Mouse (Mus musculus): ENCODE results near the gene Ccng1. TPM values are rescaled to one million over a fixed set of nuclear protein-coding genes. Genes with fewer than 3 reads are reported as not detected.
A peak's percentile ranks its signal among the peaks of the same experiment; 100 is the strongest.

The Ccng1 gene
- polyA plus RNA-seq, 1 experiment from 2014 or later, result 35.8 TPM

GRCm38 (mm10) chr11:40747716-40748115 is 7.4 kb downstream of the Ccng1 start:
- no peak overlapping the region for H3K27ac ChIP-seq (ENCODE audit: low read depth)
- H3K9me3 ChIP-seq (ENCODE audit: low read depth, low read length), result no peaks in the 10 kb centered on the region
- WGBS, result 54% methylated on average over 2 of the region's 2 CpGs
- H3K4me3 ChIP-seq (ENCODE audit: low read depth, low read length), result no peak overlapping the region
- no peaks in the 10 kb centered on the region for H3K4me1 ChIP-seq (ENCODE audit: insufficient read depth)
- no peak for DNase-seq
- H3K4me2 ChIP-seq, result no peak overlapping the region
- ATAC-seq (ENCODE audit: insufficient read depth), result no peak
- no peak overlapping the region for H3K9ac ChIP-seq
- peaks cover 17% of the 10 kb centered on the region for H3K36me3 ChIP-seq (ENCODE audit: insufficient read depth)
- TF ChIP-seq CTCF (IDR thresholded peaks at IDR 0.05; ENCODE audit: low read depth), result no peak
- H3K27me3 ChIP-seq (ENCODE audit: insufficient read depth, low read length), result no peaks in the 10 kb centered on the region

- DNase-seq (no peak), ATAC-seq (ENCODE audit: insufficient read depth) (no peak)
- Histone ChIP-seq H3K36me3 (ENCODE audit: insufficient read depth) (peaks cover 27% of the 10 kb centered on the region), H3K9me3 (ENCODE audit: low read depth, low read length) (no peaks in the 10 kb centered on the region), H3K27me3 (ENCODE audit: insufficient read depth, low read length) (no peaks in the 10 kb centered on the region), H3K27ac (ENCODE audit: low read depth) (no peak overlapping the region), H3K4me3 (ENCODE audit: low read depth, low read length) (no peak overlapping the region), H3K4me2 (no peak overlapping the region), H3K4me1 (ENCODE audit: insufficient read depth) (no peaks in the 10 kb centered on the region), H3K9ac (no peak overlapping the region)
- 86% methylated on average over 12 of the region's 12 CpGs for WGBS
- TF ChIP-seq CTCF (IDR thresholded peaks at IDR 0.05; ENCODE audit: low read depth), result no peak
Measured at GRCm38 (mm10) chr11:40746361-40746760, 8.8 kb downstream of the Ccng1 start.

- ATAC-seq (ENCODE audit: insufficient read depth) (no peak), DNase-seq (no peak)
- H3K9ac ChIP-seq, result no peak overlapping the region
- peaks cover 25% of the 10 kb centered on the region for H3K36me3 ChIP-seq (ENCODE audit: insufficient read depth)
- H3K9me3 ChIP-seq (ENCODE audit: low read depth, low read length), result no peaks in the 10 kb centered on the region
- no peaks in the 10 kb centered on the region for H3K27me3 ChIP-seq (ENCODE audit: insufficient read depth, low read length)
- WGBS, result 79% methylated on average over 3 of the region's 3 CpGs
- no peak for TF ChIP-seq CTCF (IDR thresholded peaks at IDR 0.05; ENCODE audit: low read depth)
- H3K4me2 ChIP-seq, result no peak overlapping the region
- no peak overlapping the region for H3K4me3 ChIP-seq (ENCODE audit: low read depth, low read length)
- no peak overlapping the region for H3K27ac ChIP-seq (ENCODE audit: low read depth)
- H3K4me1 ChIP-seq (ENCODE audit: insufficient read depth), result no peaks in the 10 kb centered on the region
Measured at GRCm38 (mm10) chr11:40744348-40744747, 10.8 kb downstream of the Ccng1 start.

- Histone ChIP-seq H3K4me1 (ENCODE audit: insufficient read depth) (no peaks in the 10 kb centered on the region), H3K36me3 (ENCODE audit: insufficient read depth) (peaks cover 47% of the 10 kb centered on the region), H3K9ac (no peak overlapping the region), H3K9me3 (ENCODE audit: low read depth, low read length) (no peaks in the 10 kb centered on the region), H3K4me3 (ENCODE audit: low read depth, low read length) (no peak overlapping the region), H3K4me2 (no peak overlapping the region), H3K27ac (ENCODE audit: low read depth) (no peak overlapping the region), H3K27me3 (ENCODE audit: insufficient read depth, low read length) (no peaks in the 10 kb centered on the region)
- no peak for TF ChIP-seq CTCF (IDR thresholded peaks at IDR 0.05; ENCODE audit: low read depth)
- ATAC-seq (ENCODE audit: insufficient read depth) (no peak), DNase-seq (no peak)
- 88% methylated on average over 12 of the region's 12 CpGs for WGBS
Measured at GRCm38 (mm10) chr11:40741605-40742262, 13.4 kb downstream of the Ccng1 start.

GRCm38 (mm10) chr11:40737369-40737768 is 17.7 kb downstream of the Ccng1 start:
- no peak for TF ChIP-seq CTCF (IDR thresholded peaks at IDR 0.05; ENCODE audit: low read depth)
- Histone ChIP-seq H3K4me1 (ENCODE audit: insufficient read depth) (peaks cover 5% of the 10 kb centered on the region; the same call in 1 of the 2 replicates), H3K4me3 (ENCODE audit: low read depth, low read length) (no peak overlapping the region), H3K9me3 (ENCODE audit: low read depth, low read length) (no peaks in the 10 kb centered on the region), H3K9ac (no peak overlapping the region), H3K27ac (ENCODE audit: low read depth) (no peak overlapping the region), H3K27me3 (ENCODE audit: insufficient read depth, low read length) (no peaks in the 10 kb centered on the region), H3K4me2 (no peak overlapping the region), H3K36me3 (ENCODE audit: insufficient read depth) (peaks cover 52% of the 10 kb centered on the region)
- no peak for DNase-seq
- 88% methylated on average over 3 of the region's 3 CpGs for WGBS
- no peak for ATAC-seq (ENCODE audit: insufficient read depth)

GRCm38 (mm10) chr11:40734251-40734752 is 20.8 kb downstream of the Ccng1 start:
- Histone ChIP-seq H3K9me3 (ENCODE audit: low read depth, low read length) (no peaks in the 10 kb centered on the region), H3K36me3 (ENCODE audit: insufficient read depth) (peaks cover 30% of the 10 kb centered on the region), H3K9ac (peak overlapping the region; percentile 96), H3K4me2 (peak overlapping the region; percentile 76), H3K27ac (ENCODE audit: low read depth) (peak overlapping the region; percentile 83), H3K4me3 (ENCODE audit: low read depth, low read length) (peak overlapping the region; percentile 96), H3K4me1 (ENCODE audit: insufficient read depth) (peaks cover 15% of the 10 kb centered on the region; the same call in 1 of the 2 replicates), H3K27me3 (ENCODE audit: insufficient read depth, low read length) (no peaks in the 10 kb centered on the region)
- peak; percentile 20 for DNase-seq
- no peak for TF ChIP-seq CTCF (IDR thresholded peaks at IDR 0.05; ENCODE audit: low read depth)
- 3% methylated on average over 11 of the region's 11 CpGs for WGBS
- no peak for ATAC-seq (ENCODE audit: insufficient read depth)

GRCm38 (mm10) chr11:40733339-40734174 is 21.6 kb downstream of the Ccng1 start, which contains the start of the genes Hmmr and Nudcd2:
Hmmr (minus strand) TSS chr11:40733422.
Nudcd2 (plus strand) TSS chr11:40733667.
- H3K36me3 ChIP-seq (ENCODE audit: insufficient read depth), result peaks cover 28% of the 10 kb centered on the region
- H3K27ac ChIP-seq (ENCODE audit: low read depth), result peak within 1 kb of the TSS; percentile 83
- no peak for TF ChIP-seq CTCF (IDR thresholded peaks at IDR 0.05; ENCODE audit: low read depth)
- under 1% methylated on average over 52 of the region's 52 CpGs for WGBS
- peaks cover 15% of the 10 kb centered on the region; the same call in 1 of the 2 replicates for H3K4me1 ChIP-seq (ENCODE audit: insufficient read depth)
- ATAC-seq (ENCODE audit: insufficient read depth), result peak; percentile 99
- H3K9me3 ChIP-seq (ENCODE audit: low read depth, low read length), result no peaks in the 10 kb centered on the region
- H3K4me3 ChIP-seq (ENCODE audit: low read depth, low read length), result peak within 1 kb of the TSS; percentile 96
- H3K9ac ChIP-seq, result peak within 1 kb of the TSS; percentile 96
- peak; percentile 99 for DNase-seq
- peak within 1 kb of the TSS; percentile 81 for H3K4me2 ChIP-seq
- H3K27me3 ChIP-seq (ENCODE audit: insufficient read depth, low read length), result no peaks in the 10 kb centered on the region

Data from lung, embryonic 14.5 days (tissue).